Mouse (Mus musculus) intestine, embryonic 16.5 days (tissue): ENCODE measurements around the gene Tac4. TPM values are rescaled to one million over a fixed set of nuclear protein-coding genes. Genes with fewer than 3 reads are reported as not detected.

ENCODE experiments used
- ATAC-seq: fragments of 200-750 bp; cut with Nextera tagmentation; 2 replicates; pipeline ENCODE4 v1.8.0; 2017; ENCODE audit warnings: moderate TSS enrichment, moderate library complexity
- H3K27ac ChIP-seq: fragments of 300-500 bp; sonication (generic); 2 replicates; pipeline ENCODE4 v1.5.1; 2014; ENCODE audit warnings: mild to moderate bottlenecking, low read length
- H3K27me3 ChIP-seq: fragments of 300-500 bp; sonication (generic); replicated peaks from 2 replicates; pipeline ENCODE4 v1.6.1; 2014; ENCODE audit warnings: low read length, control low read depth, mixed read lengths; ENCODE audit not compliant: control insufficient read depth, insufficient read depth
- H3K36me3 ChIP-seq: fragments of 300-500 bp; sonication (generic); 2 replicates; pipeline ENCODE4 v1.6.1; 2014; ENCODE audit warnings: low read length, control low read depth; ENCODE audit not compliant: control insufficient read depth, insufficient read depth
- H3K4me1 ChIP-seq: fragments of 300-500 bp; sonication (generic); 2 replicates; pipeline ENCODE4 v1.6.1; 2014; ENCODE audit warnings: low read length, control low read depth, mixed read lengths; ENCODE audit not compliant: control insufficient read depth, insufficient read depth
- H3K4me2 ChIP-seq: fragments of 300-500 bp; sonication (generic); 2 replicates; pipeline ENCODE4 v1.6.1; 2014; ENCODE audit warnings: low read depth, low read length, control low read depth
- H3K4me3 ChIP-seq: fragments of 300-500 bp; sonication (generic); 2 replicates; pipeline ENCODE4 v1.5.1; 2014; ENCODE audit warnings: mild to moderate bottlenecking, low read length
- H3K9ac ChIP-seq: fragments of 300-500 bp; sonication (generic); 2 replicates; pipeline ENCODE4 v1.6.1; 2014; ENCODE audit warnings: low read depth, low read length
- H3K9me3 ChIP-seq: fragments of 300-500 bp; sonication (generic); 2 replicates; pipeline ENCODE4 v1.6.1; 2016; ENCODE audit warnings: low read length, control low read depth; ENCODE audit not compliant: control insufficient read depth
- WGBS: fragments of 180-500 bp; shearing (Covaris S2); extraction: QIAGEN DNeasy Blood & Tissue Kit; methylation state at CpG from one replicate; pipeline ENCODE4 v1.1.7; 2014; 5-methylcytosine and 5-hydroxymethylcytosine counted together
- polyA plus RNA-seq: library from polyadenylated mRNA; unstranded; fragments of >200 nt; fragmentation: Nextera tagmentation; extraction: Ambion mirVana; gene quantifications from 2 replicates; pipeline ENCODE4 v1.2.1, GENCODE M21; 2015

Tac4 gene
- polyA plus RNA-seq, 1 experiment from 2014 or later: not detected

- Histone ChIP-seq H3K9ac (no peak overlapping the region), H3K9me3 (no peaks in the 10 kb centered on the region), H3K4me3 (no peak overlapping the region), H3K27me3 (no peaks in the 10 kb centered on the region), H3K4me1 (peaks cover 13% of the 10 kb centered on the region), H3K36me3 (no peaks in the 10 kb centered on the region), H3K27ac (no peak overlapping the region), H3K4me2 (no peak overlapping the region)
- no peak for ATAC-seq
- 69% methylated on average over 6 of the region's 6 CpGs for WGBS
Measured at GRCm38 (mm10) chr11:95255747-95256146, 5.6 kb upstream of the Tac4 start.

- Histone ChIP-seq H3K9me3 (no peaks in the 10 kb centered on the region), H3K27me3 (no peaks in the 10 kb centered on the region), H3K4me2 (no peak overlapping the region), H3K4me3 (no peak overlapping the region), H3K9ac (no peak overlapping the region), H3K36me3 (no peaks in the 10 kb centered on the region), H3K4me1 (peaks cover 5% of the 10 kb centered on the region; the same call in 1 of the 2 replicates), H3K27ac (no peak overlapping the region)
- no peak for ATAC-seq
- 59% methylated on average over 4 of the region's 4 CpGs for WGBS
Measured at GRCm38 (mm10) chr11:95257930-95258329, 3.4 kb upstream of the Tac4 start.

- peaks cover 5% of the 10 kb centered on the region; the same call in 1 of the 2 replicates for H3K4me1 ChIP-seq
- H3K9me3 ChIP-seq: no peaks in the 10 kb centered on the region
- ATAC-seq: peak; percentile 57
- H3K4me2 ChIP-seq: peak overlapping the region; percentile 96
- peak overlapping the region; percentile 81 for H3K9ac ChIP-seq
- WGBS: under 1% methylated on average over 26 of the region's 26 CpGs
- peak overlapping the region; percentile 71 for H3K4me3 ChIP-seq
- no peaks in the 10 kb centered on the region for H3K27me3 ChIP-seq
- H3K27ac ChIP-seq: peak overlapping the region; percentile 70
- no peaks in the 10 kb centered on the region for H3K36me3 ChIP-seq
Measured at GRCm38 (mm10) chr11:95258490-95258889, 2.8 kb upstream of the Tac4 start.

GRCm38 (mm10) chr11:95259088-95259849, 2.1 kb upstream of the Tac4 start:
- Histone ChIP-seq H3K36me3 (no peaks in the 10 kb centered on the region), H3K9ac (peak overlapping the region; percentile 81), H3K27me3 (no peaks in the 10 kb centered on the region), H3K27ac (peak overlapping the region; percentile 73), H3K4me3 (peak overlapping the region; percentile 71), H3K4me2 (peak overlapping the region; percentile 96), H3K4me1 (peaks cover 5% of the 10 kb centered on the region; the same call in 1 of the 2 replicates), H3K9me3 (no peaks in the 10 kb centered on the region)
- peak; percentile 80 for ATAC-seq
- WGBS: under 1% methylated on average over 72 of the region's 73 CpGs

- Histone ChIP-seq H3K9ac (no peak overlapping the region), H3K27ac (peak overlapping the region; percentile 57), H3K4me3 (no peak overlapping the region), H3K4me2 (no peak overlapping the region), H3K27me3 (no peaks in the 10 kb centered on the region), H3K36me3 (no peaks in the 10 kb centered on the region), H3K4me1 (peaks cover 4% of the 10 kb centered on the region; the same call in 1 of the 2 replicates), H3K9me3 (no peaks in the 10 kb centered on the region)
- ATAC-seq: no peak
- WGBS: 32% methylated on average over 11 of the region's 11 CpGs
Measured at GRCm38 (mm10) chr11:95263816-95264454, 2.6 kb downstream of the Tac4 start.

GRCm38 (mm10) chr11:95264455-95265013, 3.2 kb downstream of the Tac4 start:
- H3K27ac ChIP-seq: peak overlapping the region; percentile 57
- H3K4me1 ChIP-seq: peaks cover 4% of the 10 kb centered on the region; the same call in 1 of the 2 replicates
- no peaks in the 10 kb centered on the region for H3K9me3 ChIP-seq
- ATAC-seq: no peak
- no peak overlapping the region for H3K9ac ChIP-seq
- H3K4me2 ChIP-seq: no peak overlapping the region
- no peaks in the 10 kb centered on the region; the same call in 1 of the 2 replicates for H3K36me3 ChIP-seq
- H3K27me3 ChIP-seq: no peaks in the 10 kb centered on the region
- 75% methylated on average over 4 of the region's 4 CpGs for WGBS
- H3K4me3 ChIP-seq: no peak overlapping the region

GRCm38 (mm10) chr11:95266540-95267245, 5.4 kb downstream of the Tac4 start:
- no peak overlapping the region for H3K4me3 ChIP-seq
- H3K27ac ChIP-seq: no peak overlapping the region
- ATAC-seq: peak; percentile 43; the same call in 1 of the 2 replicates
- no peak overlapping the region for H3K9ac ChIP-seq
- H3K27me3 ChIP-seq: no peaks in the 10 kb centered on the region
- peaks cover 7% of the 10 kb centered on the region; the same call in 1 of the 2 replicates for H3K36me3 ChIP-seq
- H3K4me2 ChIP-seq: no peak overlapping the region
- WGBS: 57% methylated on average over 6 of the region's 6 CpGs
- H3K9me3 ChIP-seq: no peaks in the 10 kb centered on the region
- peaks cover 4% of the 10 kb centered on the region; the same call in 1 of the 2 replicates for H3K4me1 ChIP-seq

- Histone ChIP-seq H3K27ac (no peak overlapping the region), H3K4me2 (no peak overlapping the region), H3K9me3 (no peaks in the 10 kb centered on the region), H3K36me3 (peaks cover 26% of the 10 kb centered on the region), H3K4me3 (no peak overlapping the region), H3K4me1 (no peaks in the 10 kb centered on the region), H3K9ac (no peak overlapping the region), H3K27me3 (no peaks in the 10 kb centered on the region)
- ATAC-seq: no peak
- 66% methylated on average over 5 of the region's 5 CpGs for WGBS
Measured at GRCm38 (mm10) chr11:95273661-95274060, 12.3 kb downstream of the Tac4 start.

- H3K9me3 ChIP-seq: no peaks in the 10 kb centered on the region
- no peak overlapping the region for H3K9ac ChIP-seq
- no peak overlapping the region for H3K4me3 ChIP-seq
- no peaks in the 10 kb centered on the region for H3K27me3 ChIP-seq
- H3K36me3 ChIP-seq: peaks cover 30% of the 10 kb centered on the region
- WGBS: 78% methylated on average over 3 of the region's 3 CpGs
- H3K27ac ChIP-seq: no peak overlapping the region
- no peak overlapping the region for H3K4me2 ChIP-seq
- H3K4me1 ChIP-seq: no peaks in the 10 kb centered on the region
- ATAC-seq: no peak
Measured at GRCm38 (mm10) chr11:95274613-95275012, 13.3 kb downstream of the Tac4 start.
